Mouse (Mus musculus): ENCODE data around the gene Slc16a1. TPM values are rescaled to one million over a fixed set of nuclear protein-coding genes. Genes with fewer than 3 reads are reported as not detected.

Gene Slc16a1
- total RNA-seq, 1 experiment = 121 TPM

GRCm38 (mm10) chr3:104637427-104638402, 753 bp upstream of the Slc16a1 start:
- peaks cover 0 to 4% of the 10 kb centered on the region in 2 experiments; a peak in 1 of 4 replicates for H3K4me1 ChIP-seq (ENCODE audit: control insufficient read depth in 2 of 2, insufficient read depth in 2 of 2, low read length in 2 of 2, poor library complexity in 1 of 2)
- in situ Hi-C loops (cut with MboI; ENCODE audit: low sequenced_read_pairs in 2 of 2, unreplicated experiment in 2 of 2) = no loop called here
- H3K36me3 ChIP-seq (ENCODE audit: control insufficient read depth, insufficient read depth, low read length, poor library complexity, severe bottlenecking) = no peaks in the 10 kb centered on the region
- H3K27ac ChIP-seq (ENCODE audit: insufficient read depth, low read depth, low read length, poor library complexity, severe bottlenecking) = 0 out of 2 replicates have a peak overlapping the region, but pooled peaks have one; percentile 15
- H3K9ac ChIP-seq (ENCODE audit: insufficient read depth, low read depth, low read length, poor library complexity, severe bottlenecking) = peak overlapping the region; percentile 96
- TF ChIP-seq ZNF384 (IDR thresholded peaks at IDR 0.05; ENCODE audit: low read depth, low read length) = peak; percentile 64
- no peak for TF ChIP-seq ZC3H11A (IDR thresholded peaks at IDR 0.05; ENCODE audit: borderline replicate concordance, low read depth, low read length)
- peak; percentile 29 for DNase-seq (ENCODE audit: low read depth, low spot score)
- H3K9me3 ChIP-seq (ENCODE audit: control insufficient read depth, insufficient read depth, low read depth, low read length) = no peaks in the 10 kb centered on the region
- H3K4me3 ChIP-seq (ENCODE audit: insufficient read depth in 1 of 2, low read depth in 1 of 2, low read length in 2 of 2, poor library complexity in 1 of 2, severe bottlenecking in 1 of 2) = peak overlapping the region; percentile 80 to 91

GRCm38 (mm10) chr3:104638932-104639748, 672 bp downstream of the Slc16a1 start:
- H3K4me1 ChIP-seq (ENCODE audit: control insufficient read depth in 2 of 2, insufficient read depth in 2 of 2, low read length in 2 of 2, poor library complexity in 1 of 2) = peaks cover 0 to 4% of the 10 kb centered on the region in 2 experiments; a peak in 1 of 4 replicates
- H3K36me3 ChIP-seq (ENCODE audit: control insufficient read depth, insufficient read depth, low read length, poor library complexity, severe bottlenecking) = no peaks in the 10 kb centered on the region
- peak overlapping the region; percentile 71 to 91 for H3K4me3 ChIP-seq (ENCODE audit: insufficient read depth in 1 of 2, low read depth in 1 of 2, low read length in 2 of 2, poor library complexity in 1 of 2, severe bottlenecking in 1 of 2)
- in situ Hi-C loops (cut with MboI; ENCODE audit: low sequenced_read_pairs in 2 of 2, unreplicated experiment in 2 of 2) = no loop called here
- peak overlapping the region; percentile 54; the same call in 1 of the 2 replicates for H3K27ac ChIP-seq (ENCODE audit: insufficient read depth, low read depth, low read length, poor library complexity, severe bottlenecking)
- no peaks in the 10 kb centered on the region for H3K9me3 ChIP-seq (ENCODE audit: control insufficient read depth, insufficient read depth, low read depth, low read length)
- peak overlapping the region; percentile 93 for H3K9ac ChIP-seq (ENCODE audit: insufficient read depth, low read depth, low read length, poor library complexity, severe bottlenecking)
- DNase-seq (ENCODE audit: low read depth, low spot score) = peak; percentile 56
- no peak for TF ChIP-seq ZNF384 (IDR thresholded peaks at IDR 0.05; ENCODE audit: low read depth, low read length)
- TF ChIP-seq MAFK (IDR thresholded peaks at IDR 0.05; ENCODE audit: insufficient read depth, low read depth, low read length) = no peak
- no peak for TF ChIP-seq CHD2 (IDR thresholded peaks at IDR 0.05; ENCODE audit: low read depth, low read length)
- no peak for TF ChIP-seq HCFC1 (IDR thresholded peaks at IDR 0.05; ENCODE audit: borderline replicate concordance, insufficient read depth, low read length)
- TF ChIP-seq ZC3H11A (IDR thresholded peaks at IDR 0.05; ENCODE audit: borderline replicate concordance, low read depth, low read length) = no peak

- Histone ChIP-seq H3K27ac (ENCODE audit: insufficient read depth, low read depth, low read length, poor library complexity, severe bottlenecking) (no peak overlapping the region), H3K36me3 (ENCODE audit: control insufficient read depth, insufficient read depth, low read length, poor library complexity, severe bottlenecking) (no peaks in the 10 kb centered on the region)
Measured at GRCm38 (mm10) chr3:104639749-104640368, 1.4 kb downstream of the Slc16a1 start.

GRCm38 (mm10) chr3:104640855-104641254, 2.4 kb downstream of the Slc16a1 start:
- Histone ChIP-seq H3K9me3 (ENCODE audit: control insufficient read depth, insufficient read depth, low read depth, low read length) (no peaks in the 10 kb centered on the region), H3K36me3 (ENCODE audit: control insufficient read depth, insufficient read depth, low read length, poor library complexity, severe bottlenecking) (no peaks in the 10 kb centered on the region), H3K4me1 (ENCODE audit: control insufficient read depth in 2 of 2, insufficient read depth in 2 of 2, low read length in 2 of 2, poor library complexity in 1 of 2) (peaks cover 2 to 4% of the 10 kb centered on the region in 2 experiments; a peak in 2 of 4 replicates), H3K9ac (ENCODE audit: insufficient read depth, low read depth, low read length, poor library complexity, severe bottlenecking) (no peak overlapping the region), H3K27ac (ENCODE audit: insufficient read depth, low read depth, low read length, poor library complexity, severe bottlenecking) (no peak overlapping the region), H3K4me3 (ENCODE audit: insufficient read depth in 1 of 2, low read depth in 1 of 2, low read length in 2 of 2, poor library complexity in 1 of 2, severe bottlenecking in 1 of 2) (no peak overlapping the region)
- in situ Hi-C loops (cut with MboI; ENCODE audit: low sequenced_read_pairs in 2 of 2, unreplicated experiment in 2 of 2) = no loop called here
- TF ChIP-seq MAFK (IDR thresholded peaks at IDR 0.05; ENCODE audit: insufficient read depth, low read depth, low read length) = no peak
- no peak for TF ChIP-seq ZC3H11A (IDR thresholded peaks at IDR 0.05; ENCODE audit: borderline replicate concordance, low read depth, low read length)
- TF ChIP-seq ZNF384 (IDR thresholded peaks at IDR 0.05; ENCODE audit: low read depth, low read length) = no peak
- TF ChIP-seq CHD2 (IDR thresholded peaks at IDR 0.05; ENCODE audit: low read depth, low read length) = no peak
- no peak for TF ChIP-seq HCFC1 (IDR thresholded peaks at IDR 0.05; ENCODE audit: borderline replicate concordance, insufficient read depth, low read length)
- DNase-seq (ENCODE audit: low read depth, low spot score) = no peak

More at GRCm38 (mm10) chr3:104639749-104640368, 1.4 kb downstream of the Slc16a1 start:
- H3K4me1 ChIP-seq (ENCODE audit: control insufficient read depth in 2 of 2, insufficient read depth in 2 of 2, low read length in 2 of 2, poor library complexity in 1 of 2) = peaks cover 2 to 4% of the 10 kb centered on the region in 2 experiments; a peak in 2 of 4 replicates
- H3K9ac ChIP-seq (ENCODE audit: insufficient read depth, low read depth, low read length, poor library complexity, severe bottlenecking) = peak overlapping the region; percentile 93
- H3K9me3 ChIP-seq (ENCODE audit: control insufficient read depth, insufficient read depth, low read depth, low read length) = no peaks in the 10 kb centered on the region
- no peak for TF ChIP-seq CHD2 (IDR thresholded peaks at IDR 0.05; ENCODE audit: low read depth, low read length)
- TF ChIP-seq ZNF384 (IDR thresholded peaks at IDR 0.05; ENCODE audit: low read depth, low read length) = no peak
- no peak for TF ChIP-seq MAFK (IDR thresholded peaks at IDR 0.05; ENCODE audit: insufficient read depth, low read depth, low read length)
- no peak for TF ChIP-seq ZC3H11A (IDR thresholded peaks at IDR 0.05; ENCODE audit: borderline replicate concordance, low read depth, low read length)
- TF ChIP-seq HCFC1 (IDR thresholded peaks at IDR 0.05; ENCODE audit: borderline replicate concordance, insufficient read depth, low read length) = no peak
- DNase-seq (ENCODE audit: low read depth, low spot score) = no peak
- in situ Hi-C loops (cut with MboI; ENCODE audit: low sequenced_read_pairs in 2 of 2, unreplicated experiment in 2 of 2) = no loop called here
- H3K4me3 ChIP-seq (ENCODE audit: insufficient read depth in 1 of 2, low read depth in 1 of 2, low read length in 2 of 2, poor library complexity in 1 of 2, severe bottlenecking in 1 of 2) = peak overlapping the region; percentile 71 to 91

Data from ES-E14 (cell line).